Mouse (Mus musculus) intestine, embryonic 14.5 days (tissue): Measurements from ENCODE around the gene Fbxl12. TPM values are rescaled to one million over a fixed set of nuclear protein-coding genes. Genes with fewer than 3 reads are reported as not detected.

Source experiments
- ATAC-seq: fragments of 200-750 bp; cut with Nextera tagmentation; replicated peaks from 2 replicates; pipeline ENCODE4 v1.8.0; 2017; ENCODE audit warnings: low read depth, moderate number of reproducible peaks, moderate TSS enrichment, moderate library complexity; ENCODE audit not compliant: low FRiP score, low TSS enrichment
- DNase-seq: peaks from one replicate; pipeline ENCODE4 v3.0.0-alpha.2; 2018; ENCODE audit warnings: low spot score
- H3K27ac ChIP-seq: fragments of 300-500 bp; sonication (generic); 2 replicates; pipeline ENCODE4 v1.5.1; 2014; ENCODE audit warnings: low read depth, mild to moderate bottlenecking, control low read depth
- H3K27me3 ChIP-seq: fragments of 300-500 bp; sonication (generic); replicated peaks from 2 replicates; pipeline ENCODE4 v1.6.1; 2014; ENCODE audit warnings: low read length, control low read depth; ENCODE audit not compliant: control insufficient read depth, insufficient read depth
- H3K36me3 ChIP-seq: fragments of 300-500 bp; sonication (generic); 2 replicates; pipeline ENCODE4 v1.6.1; 2014; ENCODE audit warnings: low read length, control low read depth; ENCODE audit not compliant: control insufficient read depth, insufficient read depth
- H3K4me1 ChIP-seq: fragments of 300-500 bp; sonication (generic); replicated peaks from 2 replicates; pipeline ENCODE4 v1.6.1; 2014; ENCODE audit warnings: low read length, control low read depth, mixed read lengths; ENCODE audit not compliant: control insufficient read depth, insufficient read depth
- H3K4me2 ChIP-seq: fragments of 300-500 bp; sonication (generic); 2 replicates; pipeline ENCODE4 v1.6.1; 2014; ENCODE audit warnings: low read length
- H3K4me3 ChIP-seq: fragments of 300-500 bp; sonication (generic); 2 replicates; pipeline ENCODE4 v1.5.1; 2014; ENCODE audit warnings: low read depth, low read length, control low read depth, mixed read lengths
- H3K9ac ChIP-seq: fragments of 300-500 bp; sonication (generic); 2 replicates; pipeline ENCODE4 v1.6.1; 2014; ENCODE audit warnings: mild to moderate bottlenecking, low read length
- H3K9me3 ChIP-seq: fragments of 300-500 bp; sonication (generic); 2 replicates; pipeline ENCODE4 v1.6.1; 2016; ENCODE audit warnings: low read length, control low read depth; ENCODE audit not compliant: control insufficient read depth
- WGBS: fragments of 180-500 bp; shearing (Covaris S2); extraction: QIAGEN DNeasy Blood & Tissue Kit; methylation state at CpG from one replicate; pipeline ENCODE4 v1.1.7; 2014; 5-methylcytosine and 5-hydroxymethylcytosine counted together
- polyA plus RNA-seq: library from polyadenylated mRNA; unstranded; fragments of >200 nt; fragmentation: Nextera tagmentation; extraction: Ambion mirVana; gene quantifications from 2 replicates; pipeline ENCODE4 v1.2.1, GENCODE M21; 2014

Gene Fbxl12
- polyA plus RNA-seq, 1 experiment from 2014 or later = 11.6 TPM

- no peaks in the 10 kb centered on the region for H3K36me3 ChIP-seq
- ATAC-seq = no peak
Observed at GRCm38 (mm10) chr9:20576591-20576990, 68.0 kb downstream of the Fbxl12 start.

GRCm38 (mm10) chr9:20571060-20571459 is 73.5 kb downstream of the Fbxl12 start:
- Histone ChIP-seq H3K27me3 (no peaks in the 10 kb centered on the region), H3K4me3 (no peak overlapping the region), H3K9ac (no peak overlapping the region), H3K4me1 (no peaks in the 10 kb centered on the region), H3K36me3 (no peaks in the 10 kb centered on the region), H3K4me2 (no peak overlapping the region), H3K9me3 (no peaks in the 10 kb centered on the region), H3K27ac (no peak overlapping the region)
- DNase-seq = no peak
- no peak for ATAC-seq

More at GRCm38 (mm10) chr9:20576591-20576990, 68.0 kb downstream of the Fbxl12 start:
- whole genome bisulfite sequencing = 83% methylated on average over 2 of the region's 2 CpGs
- no peak overlapping the region for H3K4me2 ChIP-seq
- no peak overlapping the region for H3K9ac ChIP-seq
- H3K4me3 ChIP-seq = no peak overlapping the region
- H3K27ac ChIP-seq = no peak overlapping the region
- DNase-seq = no peak
- peaks cover 14% of the 10 kb centered on the region for H3K27me3 ChIP-seq
- no peaks in the 10 kb centered on the region for H3K4me1 ChIP-seq
- no peaks in the 10 kb centered on the region for H3K9me3 ChIP-seq

Other genes with a start within 250 kb of the Fbxl12 start
- 24.5 and 24.7 TPM in 2 replicates for gene Zfp26, start 184.6 kb downstream of the Fbxl12 start, polyA plus RNA-seq
- 18.3 and 24.6 TPM in 2 replicates for gene Zfp426, start 152.0 kb downstream of the Fbxl12 start, polyA plus RNA-seq
- 66.7 and 73.6 TPM in 2 replicates for gene Zfp266, start 123.3 kb downstream of the Fbxl12 start, polyA plus RNA-seq
- gene Zfp846, start 63.5 kb downstream of the Fbxl12 start, polyA plus RNA-seq = 16.5 and 21.6 TPM in 2 replicates
- gene Ubl5, start 1.9 kb downstream of the Fbxl12 start, polyA plus RNA-seq = 346 and 349 TPM in 2 replicates
- 55.1 and 55.3 TPM in 2 replicates for gene Pin1, start 7.3 kb upstream of the Fbxl12 start, polyA plus RNA-seq
- 7.5 and 9.4 TPM in 2 replicates for gene Olfm2, start 101.6 kb upstream of the Fbxl12 start, polyA plus RNA-seq
- 0.71 and 1.0 TPM in 2 replicates for gene Col5a3, start 170.3 kb upstream of the Fbxl12 start, polyA plus RNA-seq
- not detected in 2 replicates for gene Rdh8, start 173.7 kb upstream of the Fbxl12 start, polyA plus RNA-seq
- gene A230050P20Rik, start 223.9 kb upstream of the Fbxl12 start, polyA plus RNA-seq = 11.1 and 14.1 TPM in 2 replicates
- gene Angptl6, start 235.0 kb upstream of the Fbxl12 start, polyA plus RNA-seq = 8.1 and 10.0 TPM in 2 replicates
- 101 and 106 TPM in 2 replicates for gene Ppan, start 243.4 kb upstream of the Fbxl12 start, polyA plus RNA-seq